Mouse (Mus musculus) B cell, adult 2 months (primary cell): ENCODE results near the gene Ubl7.
A peak's percentile ranks its signal among the peaks of the same experiment; 100 is the strongest.
"Not testable (repeated sequence)": the region's sequence is repeated elsewhere in the genome, so short reads cannot be mapped to it uniquely, and the experiment has no call there.

ENCODE experiments used
- DNase-seq, 2 experiments: peaks; one replicate each; pipeline ENCODE4 v3.0.0; 2022

The Ubl7 gene

GRCm38 (mm10) chr9:57910254-57911160 is at the start of gene Ubl7:
Ubl7 (plus strand) TSS chr9:57910979.
- peak; percentile 90 to 91 for DNase-seq

GRCm38 (mm10) chr9:57861951-57862471 is 48.8 kb upstream of the Ubl7 start:
- peak; percentile 74 to 78 for DNase-seq

GRCm38 (mm10) chr9:57864336-57864735 is 46.4 kb upstream of the Ubl7 start:
- DNase-seq: no peak

GRCm38 (mm10) chr9:57866530-57866929 is 44.2 kb upstream of the Ubl7 start:
- DNase-seq: no peak

- DNase-seq: no peak
Observed at GRCm38 (mm10) chr9:57867236-57867635, 43.5 kb upstream of the Ubl7 start.

- no peak for DNase-seq
Observed at GRCm38 (mm10) chr9:57867880-57868279, 42.9 kb upstream of the Ubl7 start.

GRCm38 (mm10) chr9:57868767-57869166 is 42.0 kb upstream of the Ubl7 start:
- no peak for DNase-seq

- no peak for DNase-seq
Observed at GRCm38 (mm10) chr9:57870273-57870816, 40.4 kb upstream of the Ubl7 start.

- DNase-seq: no peak
Observed at GRCm38 (mm10) chr9:57874134-57874533, 36.6 kb upstream of the Ubl7 start.

- no peak for DNase-seq
Observed at GRCm38 (mm10) chr9:57874994-57875393, 35.8 kb upstream of the Ubl7 start.

- DNase-seq: no peak
Observed at GRCm38 (mm10) chr9:57879213-57879612, 31.6 kb upstream of the Ubl7 start.

- no peak for DNase-seq
Observed at GRCm38 (mm10) chr9:57880278-57880677, 30.5 kb upstream of the Ubl7 start.

GRCm38 (mm10) chr9:57881781-57882180 is 29.0 kb upstream of the Ubl7 start:
- not testable (repeated sequence) for DNase-seq

- DNase-seq: no peak
Observed at GRCm38 (mm10) chr9:57883413-57883812, 27.4 kb upstream of the Ubl7 start.

GRCm38 (mm10) chr9:57888119-57888518 is 22.7 kb upstream of the Ubl7 start:
- DNase-seq: peak; percentile 51 to 54

- no peak for DNase-seq
Observed at GRCm38 (mm10) chr9:57900478-57900877, 10.3 kb upstream of the Ubl7 start.

GRCm38 (mm10) chr9:57901197-57901596 is 9.6 kb upstream of the Ubl7 start:
- DNase-seq: no peak

- DNase-seq: no peak
Observed at GRCm38 (mm10) chr9:57901601-57902000, 9.2 kb upstream of the Ubl7 start.

- DNase-seq: no peak
Observed at GRCm38 (mm10) chr9:57902132-57902531, 8.6 kb upstream of the Ubl7 start.

- no peak for DNase-seq
Observed at GRCm38 (mm10) chr9:57903589-57904249, 7.1 kb upstream of the Ubl7 start.

GRCm38 (mm10) chr9:57904250-57904644 is 6.5 kb upstream of the Ubl7 start:
- no peak for DNase-seq

GRCm38 (mm10) chr9:57907206-57907605 is 3.6 kb upstream of the Ubl7 start:
- peak; percentile 38 to 51 for DNase-seq

GRCm38 (mm10) chr9:57912571-57912970 is 1.8 kb downstream of the Ubl7 start:
- DNase-seq: no peak
